Comparison of ENCODE assay signal across 9 mouse cellular contexts in the genomic region with DNA sequence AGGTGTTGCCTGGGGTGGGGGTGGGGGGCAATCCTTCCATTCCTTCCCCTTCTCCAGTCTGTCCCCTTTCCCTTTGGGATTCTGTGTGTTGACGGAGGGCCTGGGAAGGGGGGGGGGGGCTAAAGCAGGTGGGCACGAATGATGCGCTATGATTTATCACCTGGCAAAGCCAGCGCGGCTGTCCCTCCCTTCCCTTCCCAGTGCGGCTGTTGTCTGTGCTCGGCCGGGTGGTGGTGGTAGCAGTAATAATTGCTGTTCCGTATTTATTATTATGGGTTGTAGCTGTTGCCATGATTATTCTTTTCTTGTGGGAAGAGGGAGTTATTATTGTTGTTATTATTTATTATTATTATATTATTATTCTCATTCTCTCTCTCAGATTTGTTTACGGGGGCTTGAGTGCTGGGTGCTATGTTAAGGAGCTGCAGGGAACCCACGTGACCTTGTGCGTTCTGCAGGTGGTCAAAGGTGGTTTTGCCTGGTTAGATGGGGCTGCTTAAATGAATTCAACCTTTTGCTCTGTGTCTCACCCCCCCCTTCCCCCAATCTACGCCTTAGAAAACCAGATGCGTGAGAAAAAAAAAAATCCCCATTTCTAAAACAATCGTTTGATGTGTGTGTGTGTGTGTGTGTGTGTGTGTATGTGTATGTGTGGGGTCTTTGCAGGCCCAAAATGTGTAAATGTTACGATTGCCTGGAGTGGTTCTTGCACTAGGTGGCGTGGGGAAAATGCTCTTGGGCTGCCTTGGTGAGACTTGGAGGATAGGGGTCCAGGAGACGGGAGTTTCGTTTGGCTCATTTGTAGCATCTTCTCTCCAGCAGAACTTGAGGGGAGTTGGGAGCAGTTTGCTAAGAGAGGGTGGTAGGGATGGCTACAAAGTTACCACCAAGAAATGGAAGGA. TPM values are rescaled to one million over a fixed set of nuclear protein-coding genes. Genes with fewer than 3 reads are reported as not detected.
DNase-seq lines count a peak whose midpoint lies in the region; ATAC-seq and TF ChIP-seq lines count a peak whose summit lies in the region.
"Had no signal": no experiment of that assay in that cellular context is flagged by ENCODE, and none has a peak within 500 bp of the region (broad histone marks: within the 10 kb centered on the region; RNA-seq: fewer than 3 reads in every experiment).

No protein-coding gene starts in this region.

- peak overlapping the region; percentile 91 for H3K4me2 ChIP-seq in hindbrain, embryonic 11.5 days (replicated peaks; ENCODE audit: low read depth, low read length)
- peak overlapping the region; percentile 76 for H3K4me2 ChIP-seq in neural tube, embryonic 14.5 days (ENCODE audit: low read depth, low read length)

- H3K9me3 ChIP-seq in hindbrain, embryonic 11.5 days (ENCODE audit: control insufficient read depth, low read length), result no peaks in the 10 kb centered on the region
- H3K9me3 ChIP-seq in neural tube, embryonic 14.5 days (ENCODE audit: control insufficient read depth, low read length), result no peaks in the 10 kb centered on the region

- peak overlapping the region; percentile 78 for H3K4me3 ChIP-seq in layer of hippocampus, adult 2 months
- H3K4me3 ChIP-seq in hindbrain, embryonic 11.5 days (ENCODE audit: low read depth, low read length), result peak overlapping the region; percentile 59
- H3K4me3 ChIP-seq in neural tube, embryonic 14.5 days (ENCODE audit: low read depth, low read length), result peak overlapping the region; percentile 71

- ATAC-seq in hindbrain, embryonic 11.5 days (ENCODE audit: low FRiP score), result no peak
- no peak; the same call in none of the 2 replicates for ATAC-seq in neural tube, embryonic 14.5 days (ENCODE audit: low read depth)

- H3K27me3 ChIP-seq in hindbrain, embryonic 11.5 days (ENCODE audit: control insufficient read depth, insufficient read depth, low read length), result peaks cover 3% of the 10 kb centered on the region
- H3K27me3 ChIP-seq in neural tube, embryonic 14.5 days (ENCODE audit: control insufficient read depth, insufficient read depth, low read length), result no peaks in the 10 kb centered on the region

- H3K4me1 ChIP-seq in hindbrain, embryonic 11.5 days (replicated peaks; ENCODE audit: control insufficient read depth, insufficient read depth, low read length), result peaks cover 3% of the 10 kb centered on the region; the same call in 1 of the 2 replicates
- H3K4me1 ChIP-seq in neural tube, embryonic 14.5 days (ENCODE audit: control insufficient read depth, insufficient read depth, low read length), result peaks cover 9% of the 10 kb centered on the region

- TF ChIP-seq CTCF in layer of hippocampus, adult 2 months (conservative IDR thresholded peaks at IDR 0.05), result peak; percentile 48

- peak overlapping the region; percentile 98 for H3K27ac ChIP-seq in layer of hippocampus, adult 2 months
- 0 out of 2 replicates have a peak overlapping the region, but pooled peaks have one; percentile 17 for H3K27ac ChIP-seq in hindbrain, embryonic 11.5 days (ENCODE audit: low read depth, low read length)
- H3K27ac ChIP-seq in neural tube, embryonic 14.5 days (ENCODE audit: low read depth, low read length), result peak overlapping the region; percentile 98

- peak in 1 of 2 experiments; percentile 25 for DNase-seq in layer of hippocampus, adult 2 months (ENCODE audit: low spot score in 2 of 2)
- no peak for DNase-seq in layer of hippocampus, adult 9-10 months (ENCODE audit: low spot score)
- peak; percentile 48 to 58 for DNase-seq in cerebellum, postnatal 10 days
- DNase-seq in hindbrain, embryonic 11.5 days (ENCODE audit: low spot score), result peak; percentile 8
- DNase-seq in adrenal gland, postnatal 14 days, result no peak
- no peak for DNase-seq in adrenal gland, postnatal 36 days
- no peak for DNase-seq in kidney, postnatal 25 days

- peak overlapping the region; percentile 74 for H3K9ac ChIP-seq in hindbrain, embryonic 11.5 days (ENCODE audit: low read depth, low read length)
- peak overlapping the region; percentile 82 for H3K9ac ChIP-seq in neural tube, embryonic 14.5 days (replicated peaks; ENCODE audit: low read depth, low read length)

- no peaks in the 10 kb centered on the region for H3K36me3 ChIP-seq in hindbrain, embryonic 11.5 days (ENCODE audit: control insufficient read depth, insufficient read depth, low read length)
- no peaks in the 10 kb centered on the region for H3K36me3 ChIP-seq in neural tube, embryonic 14.5 days (ENCODE audit: control insufficient read depth, insufficient read depth, low read length)
- H3K36me3 ChIP-seq: G1E had no signal

- WGBS in hindbrain, embryonic 11.5 days, result 29% methylated on average over 19 of the region's 19 CpGs
- 22% methylated on average over 19 of the region's 19 CpGs for WGBS in neural tube, embryonic 14.5 days

RNA-seq across cellular contexts. Expression of gene Ksr2, which starts 1.5 kb away (rescaled TPM):
- 10 to 100 TPM; 40.3 to 44.6 TPM for total RNA-seq in layer of hippocampus, adult 2 months (2021)
- polyA plus RNA-seq in hindbrain, embryonic 11.5 days (2014; fragmentation: Nextera tagmentation; extraction: Ambion mirVana), result 1.6 and 2.9 TPM in 2 replicates
- polyA plus RNA-seq in neural tube, embryonic 14.5 days (2014; fragmentation: Nextera tagmentation; extraction: Ambion mirVana), result 8.5 and 11.3 TPM in 2 replicates
- 4.7 and 5.2 TPM in 2 replicates for total RNA-seq in adrenal gland, postnatal 14 days (2021)
- total RNA-seq in adrenal gland, postnatal 36 days (2021), result 1 to 10 TPM; 2.5 to 3.9 TPM
- polyA plus RNA-seq: G1E had no signal

RNA-seq across cellular contexts. Expression of gene Rfc5, which starts 26.4 kb away (rescaled TPM):
- 10 to 100 TPM; 13.8 to 18.5 TPM for total RNA-seq in layer of hippocampus, adult 2 months (2021)
- 72.1 and 82.9 TPM in 2 replicates for polyA plus RNA-seq in hindbrain, embryonic 11.5 days (2014; fragmentation: Nextera tagmentation; extraction: Ambion mirVana)
- 23.8 and 26.7 TPM in 2 replicates for polyA plus RNA-seq in neural tube, embryonic 14.5 days (2014; fragmentation: Nextera tagmentation; extraction: Ambion mirVana)
- total RNA-seq in adrenal gland, postnatal 14 days (2021), result 15.4 and 16.8 TPM in 2 replicates
- total RNA-seq in adrenal gland, postnatal 36 days (2021), result 1 to 10 TPM; 7.5 to 8.7 TPM

RNA-seq across cellular contexts. Expression of gene Wsb2, which starts 58.2 kb away (rescaled TPM):
- total RNA-seq in layer of hippocampus, adult 2 months (2021), result 100 to 1,000 TPM; 262 to 264 TPM
- polyA plus RNA-seq in hindbrain, embryonic 11.5 days (2014; fragmentation: Nextera tagmentation; extraction: Ambion mirVana), result 88.9 and 98.0 TPM in 2 replicates
- polyA plus RNA-seq in neural tube, embryonic 14.5 days (2014; fragmentation: Nextera tagmentation; extraction: Ambion mirVana), result 281 and 293 TPM in 2 replicates
- 100 and 103 TPM in 2 replicates for total RNA-seq in adrenal gland, postnatal 14 days (2021)
- total RNA-seq in adrenal gland, postnatal 36 days (2021), result 100 to 1,000 TPM; 134 to 135 TPM

Comparison
In these comparisons a context has a peak if more than half of its experiments do, and no peak if none do; other contexts are left out.
1. DNase-seq: peak in cerebellum, postnatal 10 days (2 of 2) and hindbrain, embryonic 11.5 days (single experiment); none in layer of hippocampus, adult 9-10 months (single experiment), adrenal gland, postnatal 14 days (single experiment), adrenal gland, postnatal 36 days (0 of 2) and kidney, postnatal 25 days (0 of 2).
2. H3K27ac ChIP-seq: peak in every context shown above with its lines; median percentile 98 in layer of hippocampus, adult 2 months; 98 in neural tube, embryonic 14.5 days; 17 in hindbrain, embryonic 11.5 days.
3. Peak in every context shown above with its lines, with median percentiles within 50 percentile points of each other: H3K4me3 ChIP-seq.